Mouse (Mus musculus) CH12F3 (cell line): ENCODE measurements around the gene Pnmal1.

Experiments used
- in situ Hi-C: fragments of 300-500 bp; cut with MboI; formaldehyde crosslinking; loops from 2 replicates; pipeline ENCODE4 v1.14.3; 2020; ENCODE audit warnings: low sequenced_read_pairs

Pnmal1 gene

GRCm38 (mm10) chr7:16959539-16960187, at the start of gene Pnmal1:
Pnmal1 (plus strand) TSS chr7:16959679.
- in situ Hi-C loops: no loop called here

GRCm38 (mm10) chr7:16909909-16910308, 49.6 kb upstream of the Pnmal1 start:
- in situ Hi-C loops: no loop called here

GRCm38 (mm10) chr7:16911904-16912303, 47.6 kb upstream of the Pnmal1 start:
- in situ Hi-C loops: no loop called here

GRCm38 (mm10) chr7:16912360-16912759, 47.1 kb upstream of the Pnmal1 start:
- in situ Hi-C loops: no loop called here

GRCm38 (mm10) chr7:16913806-16914452, 45.5 kb upstream of the Pnmal1 start:
- in situ Hi-C loops: no loop called here

GRCm38 (mm10) chr7:16914453-16915343, 44.8 kb upstream of the Pnmal1 start:
- in situ Hi-C loops: no loop called here

GRCm38 (mm10) chr7:16915461-16916340, 43.8 kb upstream of the Pnmal1 start:
- in situ Hi-C loops: no loop called here

- in situ Hi-C loops: no loop called here
Measured at GRCm38 (mm10) chr7:16916342-16917265, 42.9 kb upstream of the Pnmal1 start.

- in situ Hi-C loops: no loop called here
Measured at GRCm38 (mm10) chr7:16917447-16917846, 42.0 kb upstream of the Pnmal1 start.

- in situ Hi-C loops: no loop called here
Measured at GRCm38 (mm10) chr7:16918014-16918413, 41.5 kb upstream of the Pnmal1 start.

GRCm38 (mm10) chr7:16918670-16919069, 40.8 kb upstream of the Pnmal1 start:
- in situ Hi-C loops: no loop called here

- in situ Hi-C loops: no loop called here
Measured at GRCm38 (mm10) chr7:16919395-16920149, 39.9 kb upstream of the Pnmal1 start.

- in situ Hi-C loops: no loop called here
Measured at GRCm38 (mm10) chr7:16920150-16920579, 39.3 kb upstream of the Pnmal1 start.

GRCm38 (mm10) chr7:16920818-16921791, 38.4 kb upstream of the Pnmal1 start:
- in situ Hi-C loops: no loop called here

- in situ Hi-C loops: no loop called here
Measured at GRCm38 (mm10) chr7:16921881-16922335, 37.6 kb upstream of the Pnmal1 start.

GRCm38 (mm10) chr7:16922360-16922973, 37.0 kb upstream of the Pnmal1 start:
- in situ Hi-C loops: no loop called here
